Mouse (Mus musculus) CD4-positive, CD25-positive, alpha-beta regulatory T cell, adult 9 weeks (primary cell): Measurements from ENCODE around the gene Cmip. TPM values are rescaled to one million over a fixed set of nuclear protein-coding genes. Genes with fewer than 3 reads are reported as not detected.

ENCODE experiments used
- polyA plus RNA-seq: library from polyadenylated mRNA; unstranded; fragments of 100-300 nt; shearing (Covaris generic); gene quantifications from one replicate; pipeline ENCODE4 v1.2.1, GENCODE M21; 2017

The Cmip gene
- 9.5 TPM for polyA plus RNA-seq

DNA sequence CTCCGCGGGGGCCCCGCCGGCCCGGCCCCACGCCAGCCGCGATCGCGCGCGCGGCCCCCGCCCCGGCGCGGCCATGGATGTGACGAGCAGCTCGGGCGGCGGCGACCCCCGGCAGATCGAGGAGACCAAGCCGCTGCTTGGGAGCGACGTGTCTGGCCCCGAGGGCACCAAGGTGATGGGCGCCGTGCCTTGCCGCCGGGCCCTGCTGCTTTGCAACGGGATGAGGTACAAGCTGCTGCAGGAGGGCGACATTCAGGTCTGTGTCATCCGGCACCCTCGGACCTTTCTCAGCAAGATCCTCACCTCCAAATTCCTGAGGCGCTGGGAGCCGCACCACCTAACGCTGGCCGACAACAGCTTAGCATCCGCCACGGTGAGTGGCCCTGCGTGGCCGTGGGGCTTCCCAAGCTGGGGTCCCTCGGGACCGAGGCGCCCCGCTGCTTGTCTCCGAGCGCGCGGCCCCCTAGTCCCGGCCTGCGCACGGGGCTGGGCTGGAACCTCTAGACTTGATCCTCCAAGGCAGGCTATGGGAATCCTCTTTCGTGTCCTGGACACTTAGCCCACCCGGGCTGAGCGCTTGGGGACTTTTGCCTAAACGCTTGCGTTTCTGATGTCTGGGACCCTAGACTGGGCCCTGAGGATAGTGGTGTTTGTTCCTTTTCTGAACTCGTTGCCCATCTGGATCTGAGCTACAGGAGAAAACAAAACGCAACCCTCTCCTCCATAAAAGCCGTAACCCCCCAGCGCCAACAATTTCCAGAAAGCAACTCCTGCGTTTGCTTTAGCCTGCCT lies at the start of gene Cmip:
Gene Cmip (plus strand): TSS at position 36 of the 792 bp plus-strand sequence.

DNA sequence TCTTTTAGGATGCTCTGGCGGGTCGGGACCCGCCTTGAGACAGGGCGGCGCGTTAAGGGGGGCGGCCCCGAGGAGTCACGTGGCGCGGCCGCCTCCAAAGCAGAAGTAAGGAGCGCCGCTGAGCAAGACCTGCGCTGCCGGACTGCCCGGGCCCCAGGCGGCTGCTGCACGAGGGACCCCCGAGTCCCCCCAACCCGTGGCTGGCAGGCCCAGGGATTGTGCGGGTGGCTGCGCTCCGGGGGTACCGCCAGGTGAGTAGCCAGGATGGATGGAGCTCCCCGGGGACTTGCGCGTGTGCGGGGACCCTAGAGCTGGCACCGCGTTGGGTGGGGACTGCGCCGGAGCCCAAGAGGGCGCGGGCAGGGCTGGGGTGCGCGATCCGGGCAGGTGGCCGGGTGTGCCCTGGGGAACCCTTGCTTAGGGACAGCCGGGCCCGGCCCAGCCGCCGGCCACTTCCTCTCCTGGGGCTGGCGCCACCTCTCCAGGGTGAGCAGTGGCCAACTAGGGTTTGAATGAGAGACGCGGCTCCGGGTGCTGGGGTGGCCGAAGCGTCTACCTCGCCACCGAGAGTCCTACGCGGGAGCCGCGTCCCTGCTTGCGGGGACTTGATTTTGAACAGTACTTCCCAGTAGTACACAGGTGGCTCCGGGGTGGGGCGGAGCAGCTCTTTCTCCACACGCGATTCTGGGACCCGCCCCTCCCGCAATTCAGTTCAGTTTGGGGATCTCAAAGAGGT lies 241.5 kb downstream of the Cmip start, which contains the start of gene Plcg2:
Gene Plcg2 (plus strand): TSS at position 113 of the 736 bp plus-strand sequence.

Other genes starting within 250 kb of the Cmip start
- gene Pkd1l2, start 174.6 kb upstream of the Cmip start, polyA plus RNA-seq: 0.09 TPM
- gene Bco1, start 161.2 kb upstream of the Cmip start, polyA plus RNA-seq: not detected
- gene Gan, start 98.9 kb upstream of the Cmip start, polyA plus RNA-seq: 1.0 TPM
- 0.46 TPM for gene Plcg2, start 241.2 kb downstream of the Cmip start, polyA plus RNA-seq